Mouse (Mus musculus) T-helper 17 cell (primary cell): ENCODE measurements around the gene Lrrc46.

Source experiments
- in situ Hi-C, 2 experiments: fragments of 300-600 bp; cut with MboI, MseI; formaldehyde crosslinking; loops; 1 replicate in 1 of 2; 2 replicates in 1 of 2; pipeline ENCODE4 v1.15.1; 2025; ENCODE audit warnings: high pct_unique_total_duplicates in 2 of 2

Lrrc46 gene

GRCm38 (mm10) chr11:97017696-97018582 lies 23.3 kb downstream of the Lrrc46 start:
- in situ Hi-C loops: loop anchor here in 1 of 2 experiments (25.0 kb wide), 1 partner anchor 1569 kb away; the partner anchor contains the start of genes Lrrc3c and Ormdl3

GRCm38 (mm10) chr11:97013121-97013670 lies 28.0 kb downstream of the Lrrc46 start, which contains the start of gene Sp6:
Gene Sp6, plus strand, starts transcription at chr11:97013394.
- in situ Hi-C loops: loop anchor here in 1 of 2 experiments (25.0 kb wide), 1 partner anchor 1574 kb away; the partner anchor contains the start of genes Lrrc3c and Ormdl3

- in situ Hi-C loops: loop anchor here in 1 of 2 experiments (25.0 kb wide), 1 partner anchor 1578 kb away; the partner anchor contains the start of genes Lrrc3c and Ormdl3
These were observed 31.9 kb downstream of the Lrrc46 start for GRCm38 (mm10) chr11:97009198-97009790.

GRCm38 (mm10) chr11:97007093-97007794 lies 34.0 kb downstream of the Lrrc46 start:
- in situ Hi-C loops: loop anchor here in 1 of 2 experiments (25.0 kb wide), 1 partner anchor 1580 kb away; the partner anchor contains the start of genes Lrrc3c and Ormdl3

- in situ Hi-C loops: loop anchor here in 1 of 2 experiments (25.0 kb wide), 1 partner anchor 1584 kb away; the partner anchor contains the start of genes Lrrc3c and Ormdl3
These were observed 38.0 kb downstream of the Lrrc46 start for GRCm38 (mm10) chr11:97003170-97003569.

GRCm38 (mm10) chr11:96997380-96997956 lies 43.7 kb downstream of the Lrrc46 start:
- in situ Hi-C loops: no loop called here

GRCm38 (mm10) chr11:96996773-96997379 lies 44.3 kb downstream of the Lrrc46 start:
- in situ Hi-C loops: no loop called here

- in situ Hi-C loops: no loop called here
These were observed 45.1 kb downstream of the Lrrc46 start for GRCm38 (mm10) chr11:96995836-96996772.

GRCm38 (mm10) chr11:96995031-96995430 lies 46.2 kb downstream of the Lrrc46 start:
- in situ Hi-C loops: no loop called here

- in situ Hi-C loops: no loop called here
These were observed 48.4 kb downstream of the Lrrc46 start for GRCm38 (mm10) chr11:96992722-96993311.

GRCm38 (mm10) chr11:96991501-96991900 lies 49.7 kb downstream of the Lrrc46 start:
- in situ Hi-C loops: no loop called here

- in situ Hi-C loops: loop anchor here in 1 of 2 experiments (5.0 kb wide), 1 partner anchor 34 kb away; no protein-coding TSS in a partner anchor
These were observed 53.1 kb downstream of the Lrrc46 start for GRCm38 (mm10) chr11:96987873-96988655.

GRCm38 (mm10) chr11:96986463-96986862 lies 54.7 kb downstream of the Lrrc46 start:
- in situ Hi-C loops: loop anchor here in 1 of 2 experiments (5.0 kb wide), 1 partner anchor 36 kb away; no protein-coding TSS in a partner anchor

GRCm38 (mm10) chr11:96984903-96985302 lies 56.3 kb downstream of the Lrrc46 start:
- in situ Hi-C loops: loop anchor here (5.0 kb wide), 1 partner anchor 37 kb away; no protein-coding TSS in a partner anchor
